Comparison of ENCODE assay signal across 22 mouse cellular contexts in the genomic region with DNA sequence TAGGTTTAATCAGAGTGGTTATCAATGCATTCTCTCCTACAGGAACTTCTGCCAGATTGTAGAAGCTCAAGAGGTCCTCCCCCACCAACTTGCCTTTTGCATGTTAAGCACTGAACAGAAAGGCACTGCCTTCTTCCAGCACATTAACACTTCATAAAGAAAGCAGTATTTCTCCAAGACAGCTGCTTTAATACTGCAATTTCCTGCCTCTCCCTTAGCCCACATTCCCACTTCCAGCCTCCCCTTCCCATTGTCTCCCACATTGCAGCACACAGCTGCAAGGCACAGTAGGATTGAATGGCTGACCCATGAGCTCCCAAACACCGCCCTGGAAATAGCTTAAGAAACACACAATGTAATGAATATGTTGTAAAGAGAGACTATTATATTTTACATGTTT.
DNase-seq lines count a peak whose midpoint lies in the region; ATAC-seq lines count a peak whose summit lies in the region.
"Had no signal": no experiment of that assay in that cellular context is flagged by ENCODE, and none has a peak within 500 bp of the region (broad histone marks: within the 10 kb centered on the region; RNA-seq: fewer than 3 reads in every experiment).

No protein-coding gene starts in this region.

- H3K9ac ChIP-seq in lung, embryonic 16.5 days (ENCODE audit: low read length) = no peak overlapping the region
- no peak overlapping the region for H3K9ac ChIP-seq in neural tube, embryonic 14.5 days (replicated peaks; ENCODE audit: low read depth, low read length)
- H3K9ac ChIP-seq in midbrain, embryonic 15.5 days = no peak overlapping the region
- H3K9ac ChIP-seq: hindbrain, embryonic 15.5 days had no signal

- H3K27ac ChIP-seq in lung, embryonic 16.5 days (ENCODE audit: low read length) = no peak overlapping the region
- H3K27ac ChIP-seq in neural tube, embryonic 14.5 days (ENCODE audit: low read depth, low read length) = no peak overlapping the region
- no peak overlapping the region for H3K27ac ChIP-seq in midbrain, embryonic 15.5 days
- H3K27ac ChIP-seq: gastrocnemius, adult 2 months; hindbrain, embryonic 15.5 days; stomach, postnatal 0 days had no signal

- intact Hi-C loops in left cerebral cortex, postnatal 4 days (cut with DNase I) = no loop called here

- 37% methylated on average over 1 of the region's 1 CpGs for WGBS in lung, embryonic 16.5 days
- WGBS in neural tube, embryonic 14.5 days = 8% methylated on average over 1 of the region's 1 CpGs
- 75% methylated on average over 1 of the region's 1 CpGs for WGBS in midbrain, embryonic 15.5 days

- no peaks in the 10 kb centered on the region for H3K27me3 ChIP-seq in lung, embryonic 16.5 days (ENCODE audit: control insufficient read depth, insufficient read depth, low read depth, low read length)
- H3K27me3 ChIP-seq in neural tube, embryonic 14.5 days (ENCODE audit: control insufficient read depth, insufficient read depth, low read length) = no peaks in the 10 kb centered on the region
- H3K27me3 ChIP-seq in midbrain, embryonic 15.5 days (replicated peaks) = no peaks in the 10 kb centered on the region
- H3K27me3 ChIP-seq: hindbrain, embryonic 15.5 days had no signal

- no peaks in the 10 kb centered on the region for H3K36me3 ChIP-seq in lung, embryonic 16.5 days (ENCODE audit: control insufficient read depth, insufficient read depth, low read length)
- no peaks in the 10 kb centered on the region for H3K36me3 ChIP-seq in neural tube, embryonic 14.5 days (ENCODE audit: control insufficient read depth, insufficient read depth, low read length)
- H3K36me3 ChIP-seq in midbrain, embryonic 15.5 days (replicated peaks) = no peaks in the 10 kb centered on the region
- H3K36me3 ChIP-seq: hindbrain, embryonic 15.5 days had no signal

- no peak overlapping the region for H3K4me2 ChIP-seq in lung, embryonic 16.5 days (ENCODE audit: low read depth, low read length)
- H3K4me2 ChIP-seq in neural tube, embryonic 14.5 days (ENCODE audit: low read depth, low read length) = no peak overlapping the region
- H3K4me2 ChIP-seq in midbrain, embryonic 15.5 days = no peak overlapping the region
- H3K4me2 ChIP-seq: hindbrain, embryonic 15.5 days had no signal

- no peaks in the 10 kb centered on the region for H3K4me1 ChIP-seq in lung, embryonic 16.5 days (replicated peaks; ENCODE audit: control insufficient read depth, insufficient read depth, low read length)
- H3K4me1 ChIP-seq in neural tube, embryonic 14.5 days (ENCODE audit: control insufficient read depth, insufficient read depth, low read length) = no peaks in the 10 kb centered on the region
- no peaks in the 10 kb centered on the region for H3K4me1 ChIP-seq in midbrain, embryonic 15.5 days
- H3K4me1 ChIP-seq: hindbrain, embryonic 15.5 days had no signal

- no peaks in the 10 kb centered on the region for H3K9me3 ChIP-seq in lung, embryonic 16.5 days (ENCODE audit: control insufficient read depth, low read length)
- no peaks in the 10 kb centered on the region for H3K9me3 ChIP-seq in neural tube, embryonic 14.5 days (ENCODE audit: control insufficient read depth, low read length)
- no peaks in the 10 kb centered on the region for H3K9me3 ChIP-seq in midbrain, embryonic 15.5 days
- H3K9me3 ChIP-seq: hindbrain, embryonic 15.5 days had no signal

- no peak overlapping the region for H3K4me3 ChIP-seq in lung, embryonic 16.5 days (ENCODE audit: low read length)
- no peak overlapping the region for H3K4me3 ChIP-seq in neural tube, embryonic 14.5 days (ENCODE audit: low read depth, low read length)
- no peak overlapping the region for H3K4me3 ChIP-seq in midbrain, embryonic 15.5 days
- H3K4me3 ChIP-seq: gastrocnemius, adult 2 months; hindbrain, embryonic 15.5 days had no signal

- ATAC-seq in lung, embryonic 16.5 days (ENCODE audit: low read depth) = peak; percentile 67
- ATAC-seq in neural tube, embryonic 14.5 days (ENCODE audit: low read depth) = peak; percentile 49; the same call in 1 of the 2 replicates
- no peak for ATAC-seq in midbrain, embryonic 15.5 days (replicated peaks)
- ATAC-seq: intestine, embryonic 16.5 days; midbrain, embryonic 16.5 days had no signal

- DNase-seq in embryo, embryonic 10 days (ENCODE audit: low spot score) = peak; percentile 28
- no peak for DNase-seq in embryo, embryonic 9.5 days (ENCODE audit: extremely low spot score)
- DNase-seq in lung, adult 18-20 months = no peak
- DNase-seq in hindlimb bud, embryonic 11.5 days (ENCODE audit: extremely low spot score, low read depth, low spot score) = peak; percentile 47
- no peak for DNase-seq in left cerebral cortex, postnatal 4 days
- DNase-seq: adrenal gland, postnatal 14 days; cerebellum, adult 8-10 months; cerebellum, postnatal 36 days; gastrocnemius, adult 2 months; heart, postnatal 4 days; kidney, adult 9 months; kidney, postnatal 36 days; layer of hippocampus, postnatal 36 days; lung, postnatal 4 days; thymus, adult 2 months had no signal

Comparison
In these comparisons a context has a peak if more than half of its experiments do, and no peak if none do; other contexts are left out.
1. DNase-seq: peak in embryo, embryonic 10 days (single experiment) and hindlimb bud, embryonic 11.5 days (single experiment); none in embryo, embryonic 9.5 days (single experiment), lung, adult 18-20 months (0 of 2) and left cerebral cortex, postnatal 4 days (single experiment).